Mouse (Mus musculus): ENCODE data around the gene C77080. TPM values are rescaled to one million over a fixed set of nuclear protein-coding genes. Genes with fewer than 3 reads are reported as not detected.

The C77080 gene
- polyA plus RNA-seq, 1 experiment from 2014 or later: 5.2 TPM

GRCm38 (mm10) chr4:129266191-129266590 lies 5.0 kb upstream of the C77080 start:
- H3K9me3 ChIP-seq: no peaks in the 10 kb centered on the region
- no peak for ATAC-seq (ENCODE audit: borderline replicate concordance, extremely low read depth, low FRiP score, low TSS enrichment)
- no peak overlapping the region for H3K27ac ChIP-seq
- H3K4me1 ChIP-seq: peaks cover 13% of the 10 kb centered on the region
- H3K4me3 ChIP-seq: no peak overlapping the region
- no peaks in the 10 kb centered on the region for H3K36me3 ChIP-seq
- H3K27me3 ChIP-seq: no peaks in the 10 kb centered on the region
- 78% methylated on average over 4 of the region's 4 CpGs for WGBS
- no peak overlapping the region for H3K4me2 ChIP-seq
- no peak overlapping the region for H3K9ac ChIP-seq

DNA sequence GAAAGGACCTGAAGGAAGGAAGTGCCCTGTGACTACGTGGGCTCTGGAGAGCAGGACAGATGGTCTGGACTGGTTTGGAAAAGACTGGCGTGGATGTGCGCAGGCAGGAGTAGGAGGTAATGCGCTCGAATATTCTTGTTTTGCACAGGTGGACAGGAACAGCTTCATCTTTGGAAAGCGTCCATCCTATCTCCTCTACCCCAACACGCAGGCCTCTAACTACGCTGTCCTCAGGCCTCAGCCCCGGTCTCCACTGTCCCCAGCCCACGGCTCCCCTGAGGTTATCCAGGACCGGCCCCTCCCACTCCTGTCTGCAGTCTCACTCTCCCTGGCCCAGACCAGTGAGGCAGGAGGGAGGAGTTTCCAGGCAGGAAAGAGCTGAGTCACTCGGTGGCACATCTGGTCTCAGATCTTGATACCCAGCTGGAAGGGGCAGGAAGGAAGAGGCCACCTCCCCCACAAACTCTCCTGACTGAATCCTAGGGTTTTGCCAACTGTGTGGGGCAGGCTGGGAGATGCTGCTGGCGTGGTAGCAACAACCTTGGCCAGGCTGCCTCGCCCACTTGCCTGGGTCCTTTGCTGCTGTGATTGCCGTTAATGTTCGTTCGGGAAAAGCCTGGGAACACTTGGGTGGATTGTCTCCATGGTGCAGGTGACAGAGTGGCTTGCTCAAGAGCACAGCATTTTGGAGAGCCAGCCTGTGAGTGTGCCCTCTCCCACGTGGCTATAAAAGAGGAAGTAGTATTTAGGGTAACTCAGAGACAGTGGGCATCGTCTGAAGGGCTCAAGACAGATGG lies 2.2 kb upstream of the C77080 start:
- H3K9ac ChIP-seq: no peak overlapping the region
- WGBS: 24% methylated on average over 19 of the region's 19 CpGs
- H3K36me3 ChIP-seq: no peaks in the 10 kb centered on the region
- H3K4me3 ChIP-seq: no peak overlapping the region
- H3K4me2 ChIP-seq: peak overlapping the region; percentile 31
- H3K4me1 ChIP-seq: peaks cover 13% of the 10 kb centered on the region
- ATAC-seq (ENCODE audit: borderline replicate concordance, extremely low read depth, low FRiP score, low TSS enrichment): peak; percentile 75; the same call in 1 of the 2 replicates
- H3K9me3 ChIP-seq: no peaks in the 10 kb centered on the region
- no peaks in the 10 kb centered on the region for H3K27me3 ChIP-seq
- peak overlapping the region; percentile 56 for H3K27ac ChIP-seq

DNA sequence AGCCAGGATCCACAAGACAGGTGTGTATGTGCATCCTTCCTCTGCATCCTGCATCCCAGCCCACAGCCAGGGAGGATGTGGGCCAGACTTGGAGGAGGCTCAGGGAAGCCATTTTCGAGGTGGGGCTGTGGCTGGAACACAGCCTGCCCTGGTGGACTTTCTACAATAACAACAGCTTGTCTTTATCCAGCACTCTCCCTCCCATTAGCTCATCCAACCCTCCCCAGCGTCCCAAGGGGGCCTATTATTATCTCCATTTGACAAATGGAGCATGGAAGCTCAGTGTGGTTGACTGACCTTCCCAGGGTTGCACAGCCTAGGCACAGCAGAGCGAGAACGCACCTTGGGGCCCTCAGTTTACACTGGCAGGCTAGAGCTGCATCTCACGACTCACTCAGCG lies 526 bp downstream of the C77080 start:
- no peak for ATAC-seq (ENCODE audit: borderline replicate concordance, extremely low read depth, low FRiP score, low TSS enrichment)
- WGBS: 18% methylated on average over 6 of the region's 6 CpGs
- H3K9ac ChIP-seq: no peak overlapping the region
- H3K4me3 ChIP-seq: no peak overlapping the region
- H3K4me2 ChIP-seq: no peak overlapping the region
- no peaks in the 10 kb centered on the region for H3K36me3 ChIP-seq
- peaks cover 28% of the 10 kb centered on the region for H3K4me1 ChIP-seq
- no peak overlapping the region for H3K27ac ChIP-seq
- no peaks in the 10 kb centered on the region for H3K27me3 ChIP-seq
- no peaks in the 10 kb centered on the region for H3K9me3 ChIP-seq

DNA sequence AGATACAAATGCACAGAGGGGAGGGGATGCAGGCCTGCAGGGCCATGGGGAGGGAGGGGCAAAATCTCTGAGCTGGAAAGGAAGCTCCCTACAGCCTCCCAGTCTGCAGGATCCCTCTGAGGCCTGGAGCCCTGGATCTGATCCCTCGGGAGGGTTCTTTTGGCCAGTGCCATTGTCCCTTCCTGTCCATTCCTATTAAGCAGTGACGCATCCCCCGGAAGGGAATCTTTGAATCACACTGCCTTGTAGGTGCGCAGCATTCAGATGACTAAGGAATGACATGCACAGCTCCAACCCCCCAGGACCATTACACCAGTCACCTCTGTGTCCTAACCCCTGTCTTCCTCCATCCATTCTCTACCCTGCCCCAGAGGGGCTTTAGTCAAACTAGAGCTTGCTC lies 2.1 kb downstream of the C77080 start:
- WGBS: 80% methylated on average over 4 of the region's 4 CpGs
- no peak overlapping the region for H3K27ac ChIP-seq
- H3K4me3 ChIP-seq: no peak overlapping the region

DNA sequence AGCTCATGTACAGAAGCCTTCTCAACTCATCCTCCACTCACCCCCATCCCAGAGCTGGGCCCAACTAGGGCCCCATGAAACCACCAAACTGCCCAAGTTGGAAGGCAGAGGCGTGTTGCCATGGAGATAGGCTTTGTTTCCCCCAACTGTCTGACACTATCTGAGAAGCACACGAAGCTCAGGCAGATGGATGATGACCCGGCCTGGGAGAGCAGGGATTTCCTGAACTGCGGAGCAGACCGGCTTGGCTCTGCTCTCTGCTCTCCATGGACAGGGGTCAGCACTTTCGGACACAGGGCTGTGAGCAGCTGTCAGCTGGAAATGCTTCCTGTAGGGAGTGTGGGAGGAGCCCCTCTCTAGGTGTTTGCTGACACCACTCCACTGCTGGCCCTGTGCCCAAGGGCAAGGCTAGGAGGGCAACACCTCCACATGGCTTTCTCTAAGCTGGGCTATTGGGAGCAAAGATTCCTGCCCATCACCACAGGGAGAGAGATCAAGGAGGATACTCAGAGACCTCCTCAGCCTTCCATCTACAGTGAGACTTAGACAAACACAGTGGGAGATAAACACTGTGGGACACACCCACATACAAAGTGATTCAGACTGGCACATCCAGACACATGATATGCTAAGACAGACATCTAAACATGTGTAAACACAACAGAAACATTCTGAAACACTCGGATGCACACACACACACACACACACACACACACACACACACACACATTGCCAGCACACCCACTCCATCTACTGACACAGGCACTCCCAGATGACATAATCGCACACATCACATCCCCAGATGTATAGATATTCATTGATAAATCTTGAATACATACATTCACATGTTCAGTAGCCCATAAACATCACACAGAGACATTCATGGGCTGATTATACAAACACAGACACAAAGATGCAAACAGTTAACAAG lies 4.5 kb downstream of the C77080 start:
- 10% methylated on average over 8 of the region's 8 CpGs for WGBS
- H3K4me1 ChIP-seq: peaks cover 16% of the 10 kb centered on the region
- H3K9me3 ChIP-seq: no peaks in the 10 kb centered on the region
- H3K36me3 ChIP-seq: no peaks in the 10 kb centered on the region
- H3K4me2 ChIP-seq: peak overlapping the region; percentile 28
- peaks cover 11% of the 10 kb centered on the region; the same call in 1 of the 2 replicates for H3K27me3 ChIP-seq
- H3K9ac ChIP-seq: no peak overlapping the region
- peak overlapping the region; percentile 60 for H3K27ac ChIP-seq
- peak; percentile 68 for ATAC-seq (ENCODE audit: borderline replicate concordance, extremely low read depth, low FRiP score, low TSS enrichment)
- H3K4me3 ChIP-seq: peak overlapping the region; percentile 1; the same call in 1 of the 2 replicates

More for the DNA sequence above, 2.1 kb downstream of the C77080 start:
- H3K27me3 ChIP-seq: peaks cover under 1% of the 10 kb centered on the region; the same call in 1 of the 2 replicates
- no peak overlapping the region for H3K4me2 ChIP-seq
- no peak overlapping the region for H3K9ac ChIP-seq
- H3K36me3 ChIP-seq: no peaks in the 10 kb centered on the region
- peaks cover 28% of the 10 kb centered on the region for H3K4me1 ChIP-seq
- ATAC-seq (ENCODE audit: borderline replicate concordance, extremely low read depth, low FRiP score, low TSS enrichment): no peak
- no peaks in the 10 kb centered on the region for H3K9me3 ChIP-seq

DNA sequence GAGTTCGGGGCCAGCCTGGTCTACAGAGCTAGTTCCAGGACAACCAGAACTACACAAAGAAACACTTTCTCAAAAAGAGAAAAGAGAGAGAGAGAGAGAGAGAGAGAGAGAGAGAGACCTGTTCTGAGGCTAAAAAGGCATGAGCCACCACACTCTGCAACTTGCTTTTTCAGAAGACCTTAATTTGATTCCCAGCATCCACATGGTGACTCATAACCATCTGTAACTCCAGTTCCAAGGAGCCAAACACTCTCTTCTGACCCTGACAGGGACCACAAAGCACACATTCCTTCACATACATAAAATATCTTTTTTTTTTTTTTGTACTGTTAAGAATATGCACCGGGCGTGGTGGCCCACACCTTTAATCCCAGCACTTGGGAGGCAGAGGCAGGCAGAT lies 6.6 kb downstream of the C77080 start:
- Histone ChIP-seq H3K9ac (no peak overlapping the region), H3K27me3 (peaks cover 27% of the 10 kb centered on the region), H3K4me1 (peaks cover 25% of the 10 kb centered on the region), H3K27ac (no peak overlapping the region), H3K9me3 (no peaks in the 10 kb centered on the region), H3K4me3 (no peak overlapping the region), H3K4me2 (no peak overlapping the region), H3K36me3 (no peaks in the 10 kb centered on the region)
- ATAC-seq (ENCODE audit: borderline replicate concordance, extremely low read depth, low FRiP score, low TSS enrichment): no peak
- WGBS: 78% methylated on average over 3 of the region's 3 CpGs

GRCm38 (mm10) chr4:129252492-129252891 lies 8.7 kb downstream of the C77080 start:
- 82% methylated on average over 2 of the region's 2 CpGs for WGBS
- peaks cover 37% of the 10 kb centered on the region for H3K4me1 ChIP-seq
- H3K4me2 ChIP-seq: no peak overlapping the region
- no peak for ATAC-seq (ENCODE audit: borderline replicate concordance, extremely low read depth, low FRiP score, low TSS enrichment)
- no peaks in the 10 kb centered on the region for H3K9me3 ChIP-seq
- no peak overlapping the region for H3K4me3 ChIP-seq
- no peaks in the 10 kb centered on the region for H3K36me3 ChIP-seq
- H3K27me3 ChIP-seq: peaks cover 41% of the 10 kb centered on the region
- H3K9ac ChIP-seq: no peak overlapping the region
- no peak overlapping the region for H3K27ac ChIP-seq

DNA sequence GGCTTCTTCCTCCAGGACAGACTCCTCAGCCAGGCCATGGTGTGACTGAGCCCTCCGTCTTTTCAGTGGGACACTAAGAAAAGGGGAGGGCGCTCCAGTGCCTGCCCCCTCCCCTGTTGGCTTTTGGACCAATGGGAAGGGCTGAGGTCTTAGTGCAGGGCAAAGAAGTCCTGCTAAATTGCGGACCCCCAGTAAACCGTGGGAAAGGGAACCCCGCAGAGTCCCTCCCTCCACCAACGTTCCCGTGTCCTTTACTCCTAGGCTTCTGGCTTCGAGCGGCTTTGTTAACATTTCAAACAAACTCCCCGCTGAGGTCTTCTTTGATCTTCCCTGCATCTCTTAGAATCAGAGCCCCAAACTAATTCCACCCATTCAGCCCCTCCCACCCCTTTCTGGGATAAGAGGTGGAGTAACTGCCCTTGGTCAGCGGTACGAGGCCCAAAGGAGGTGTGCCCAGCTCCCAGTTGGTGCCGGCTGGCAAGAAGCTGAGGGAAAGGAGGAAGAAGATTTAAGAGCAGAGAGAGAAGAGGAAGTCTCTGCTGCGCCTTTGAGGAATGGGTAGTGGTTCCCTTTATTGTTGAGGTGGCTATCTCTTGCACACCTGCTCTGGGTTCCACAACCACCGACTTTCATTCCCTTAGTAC lies 9.6 kb downstream of the C77080 start:
- Histone ChIP-seq H3K4me2 (peak overlapping the region; percentile 36), H3K27me3 (peaks cover 50% of the 10 kb centered on the region), H3K36me3 (no peaks in the 10 kb centered on the region), H3K9ac (no peak overlapping the region), H3K4me3 (no peak overlapping the region), H3K27ac (0 out of 2 replicates have a peak overlapping the region, but pooled peaks have one; percentile 3), H3K9me3 (no peaks in the 10 kb centered on the region), H3K4me1 (peaks cover 40% of the 10 kb centered on the region)
- WGBS: 5% methylated on average over 15 of the region's 15 CpGs
- ATAC-seq (ENCODE audit: borderline replicate concordance, extremely low read depth, low FRiP score, low TSS enrichment): no peak

GRCm38 (mm10) chr4:129250759-129251481 lies 10.3 kb downstream of the C77080 start:
- Histone ChIP-seq H3K4me2 (peak overlapping the region; percentile 36), H3K4me3 (no peak overlapping the region), H3K9me3 (no peaks in the 10 kb centered on the region), H3K27me3 (peaks cover 54% of the 10 kb centered on the region), H3K36me3 (no peaks in the 10 kb centered on the region), H3K4me1 (peaks cover 39% of the 10 kb centered on the region), H3K9ac (no peak overlapping the region), H3K27ac (0 out of 2 replicates have a peak overlapping the region, but pooled peaks have one; percentile 3)
- no peak for ATAC-seq (ENCODE audit: borderline replicate concordance, extremely low read depth, low FRiP score, low TSS enrichment)
- WGBS: 37% methylated on average over 15 of the region's 15 CpGs

GRCm38 (mm10) chr4:129249288-129249687 lies 11.9 kb downstream of the C77080 start:
- H3K27me3 ChIP-seq: peaks cover 54% of the 10 kb centered on the region

GRCm38 (mm10) chr4:129248243-129248767 lies 12.9 kb downstream of the C77080 start:
- WGBS: under 1% methylated on average over 40 of the region's 74 CpGs
- Histone ChIP-seq H3K9ac (peak overlapping the region; percentile 48), H3K27ac (no peak overlapping the region), H3K27me3 (peaks cover 48% of the 10 kb centered on the region), H3K4me3 (peak overlapping the region; percentile 48), H3K4me1 (peaks cover 55% of the 10 kb centered on the region), H3K4me2 (peak overlapping the region; percentile 90), H3K36me3 (no peaks in the 10 kb centered on the region), H3K9me3 (no peaks in the 10 kb centered on the region)
- ATAC-seq (ENCODE audit: borderline replicate concordance, extremely low read depth, low FRiP score, low TSS enrichment): no peak

More at GRCm38 (mm10) chr4:129249288-129249687, 11.9 kb downstream of the C77080 start:
- Histone ChIP-seq H3K4me3 (no peak overlapping the region), H3K4me2 (no peak overlapping the region), H3K27ac (no peak overlapping the region), H3K9ac (no peak overlapping the region), H3K36me3 (no peaks in the 10 kb centered on the region), H3K4me1 (peaks cover 54% of the 10 kb centered on the region), H3K9me3 (no peaks in the 10 kb centered on the region)
- 37% methylated on average over 7 of the region's 7 CpGs for WGBS
- no peak for ATAC-seq (ENCODE audit: borderline replicate concordance, extremely low read depth, low FRiP score, low TSS enrichment)
